Mouse (Mus musculus): ENCODE results near the gene Foxd2.

Gene Foxd2

GRCm38 (mm10) chr4:114908829-114909601 is at the start of gene Foxd2:
Gene Foxd2 (minus strand): TSS chr4:114908873.
- peak; percentile 96 for DNase-seq (ENCODE audit: low read depth, low spot score)

- DNase-seq (ENCODE audit: low read depth, low spot score), result no peak
These were observed 49.6 kb upstream of the Foxd2 start for GRCm38 (mm10) chr4:114958231-114958630.

GRCm38 (mm10) chr4:114957403-114957802 is 48.7 kb upstream of the Foxd2 start:
- no peak for DNase-seq (ENCODE audit: low read depth, low spot score)

GRCm38 (mm10) chr4:114953172-114953571 is 44.5 kb upstream of the Foxd2 start:
- no peak for DNase-seq (ENCODE audit: low read depth, low spot score)

GRCm38 (mm10) chr4:114947852-114948481 is 39.3 kb upstream of the Foxd2 start:
- DNase-seq (ENCODE audit: low read depth, low spot score), result no peak

- DNase-seq (ENCODE audit: low read depth, low spot score), result peak; percentile 65
These were observed 38.7 kb upstream of the Foxd2 start for GRCm38 (mm10) chr4:114947395-114947794.

- no peak for DNase-seq (ENCODE audit: low read depth, low spot score)
These were observed 37.7 kb upstream of the Foxd2 start for GRCm38 (mm10) chr4:114946416-114946815.

- DNase-seq (ENCODE audit: low read depth, low spot score), result no peak
These were observed 36.3 kb upstream of the Foxd2 start for GRCm38 (mm10) chr4:114945021-114945420.

- no peak for DNase-seq (ENCODE audit: low read depth, low spot score)
These were observed 33.9 kb upstream of the Foxd2 start for GRCm38 (mm10) chr4:114942583-114942982.

GRCm38 (mm10) chr4:114942112-114942511 is 33.4 kb upstream of the Foxd2 start:
- DNase-seq (ENCODE audit: low read depth, low spot score), result no peak

GRCm38 (mm10) chr4:114941311-114941710 is 32.6 kb upstream of the Foxd2 start:
- DNase-seq (ENCODE audit: low read depth, low spot score), result no peak

- DNase-seq (ENCODE audit: low read depth, low spot score), result no peak
These were observed 29.6 kb upstream of the Foxd2 start for GRCm38 (mm10) chr4:114938248-114938647.

- no peak for DNase-seq (ENCODE audit: low read depth, low spot score)
These were observed 28.9 kb upstream of the Foxd2 start for GRCm38 (mm10) chr4:114937459-114938047.

- no peak for DNase-seq (ENCODE audit: low read depth, low spot score)
These were observed 25.5 kb upstream of the Foxd2 start for GRCm38 (mm10) chr4:114934188-114934587.

GRCm38 (mm10) chr4:114932747-114933146 is 24.1 kb upstream of the Foxd2 start:
- DNase-seq (ENCODE audit: low read depth, low spot score), result no peak

- DNase-seq (ENCODE audit: low read depth, low spot score), result no peak
These were observed 20.5 kb upstream of the Foxd2 start for GRCm38 (mm10) chr4:114929155-114929554.

- no peak for DNase-seq (ENCODE audit: low read depth, low spot score)
These were observed 17.2 kb upstream of the Foxd2 start, which contains the start of gene Foxe3 for GRCm38 (mm10) chr4:114925917-114926312. Gene Foxe3 (minus strand): TSS chr4:114926013.

GRCm38 (mm10) chr4:114924971-114925916 is 16.6 kb upstream of the Foxd2 start:
- peak; percentile 78 for DNase-seq (ENCODE audit: low read depth, low spot score)

GRCm38 (mm10) chr4:114917091-114917490 is 8.4 kb upstream of the Foxd2 start:
- peak; percentile 79 for DNase-seq (ENCODE audit: low read depth, low spot score)

- DNase-seq (ENCODE audit: low read depth, low spot score), result no peak
These were observed 7.4 kb upstream of the Foxd2 start for GRCm38 (mm10) chr4:114916056-114916455.

GRCm38 (mm10) chr4:114913594-114913962 is 4.9 kb upstream of the Foxd2 start:
- DNase-seq (ENCODE audit: low read depth, low spot score), result peak; percentile 87
